Mouse (Mus musculus): Measurements from ENCODE around the gene Ccnl2. TPM values are rescaled to one million over a fixed set of nuclear protein-coding genes. Genes with fewer than 3 reads are reported as not detected.

Ccnl2 gene
- polyA plus RNA-seq (2012; rRNA removed), result 45.9 and 63.9 TPM in 2 replicates

DNA sequence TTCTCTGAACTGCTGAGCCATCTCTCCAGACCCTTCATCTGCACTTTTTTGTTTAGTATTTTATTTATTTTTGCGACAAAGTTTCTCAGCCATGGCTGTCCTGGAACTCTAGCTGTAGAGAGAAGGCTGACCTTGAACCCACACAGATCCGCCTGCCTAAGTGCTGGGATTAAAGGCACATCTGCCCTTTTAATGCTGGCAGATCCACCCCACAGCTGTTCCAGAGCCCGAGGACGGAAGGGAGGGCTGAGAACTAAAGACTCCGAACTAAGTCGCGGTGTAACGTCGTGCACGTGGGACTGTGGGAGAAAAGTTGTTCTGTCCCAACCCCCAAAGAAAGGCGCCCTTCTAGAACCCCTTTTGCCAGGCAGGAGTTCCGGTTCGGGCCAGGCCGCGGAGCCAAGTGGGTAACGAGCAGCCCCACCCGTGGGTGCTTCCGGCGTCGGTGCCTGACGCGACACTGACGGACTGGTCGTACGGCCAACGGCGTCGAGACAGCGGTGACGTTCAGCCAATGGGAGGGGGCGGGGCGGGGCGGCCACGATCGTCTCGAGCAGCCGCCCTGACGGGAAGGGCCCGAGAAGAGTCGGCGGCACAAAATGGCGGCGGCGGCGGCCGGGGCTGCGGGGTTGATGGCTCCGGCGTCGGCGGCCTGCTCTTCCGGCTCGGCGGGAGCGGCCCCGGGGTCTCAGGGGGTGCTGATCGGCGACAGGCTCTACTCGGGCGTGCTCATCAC is at the start of gene Ccnl2:
Gene Ccnl2, plus strand, starts transcription at position 561 of the 736 bp plus-strand sequence.
- under 1% methylated on average over 60 of the region's 60 CpGs for WGBS

DNA sequence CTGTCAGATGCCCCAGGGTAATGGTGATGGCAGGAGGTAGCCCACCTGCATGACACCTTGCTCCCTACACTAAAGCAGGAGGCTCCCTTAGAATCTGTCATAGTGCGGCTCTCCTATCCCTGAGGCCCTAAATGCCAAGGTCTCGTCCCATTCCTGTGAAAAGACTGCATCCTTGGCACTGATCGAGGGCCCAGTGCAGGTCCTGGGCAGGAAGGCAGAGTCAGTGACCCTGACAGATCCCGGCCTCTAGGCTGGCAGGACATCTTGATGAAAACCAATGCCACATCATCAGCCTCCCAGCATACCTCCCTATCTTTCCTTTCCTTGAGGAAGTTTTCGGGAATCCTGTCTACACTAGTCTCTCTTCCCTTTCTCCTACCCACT is 42.8 kb upstream of the Ccnl2 start:
- no peak for DNase-seq (ENCODE audit: low read depth, low spot score)
- WGBS, result 58% methylated on average over 5 of the region's 5 CpGs

More for the DNA sequence above, at the start of gene Ccnl2:
- DNase-seq (ENCODE audit: low read depth, low spot score), result peak; percentile 73

DNA sequence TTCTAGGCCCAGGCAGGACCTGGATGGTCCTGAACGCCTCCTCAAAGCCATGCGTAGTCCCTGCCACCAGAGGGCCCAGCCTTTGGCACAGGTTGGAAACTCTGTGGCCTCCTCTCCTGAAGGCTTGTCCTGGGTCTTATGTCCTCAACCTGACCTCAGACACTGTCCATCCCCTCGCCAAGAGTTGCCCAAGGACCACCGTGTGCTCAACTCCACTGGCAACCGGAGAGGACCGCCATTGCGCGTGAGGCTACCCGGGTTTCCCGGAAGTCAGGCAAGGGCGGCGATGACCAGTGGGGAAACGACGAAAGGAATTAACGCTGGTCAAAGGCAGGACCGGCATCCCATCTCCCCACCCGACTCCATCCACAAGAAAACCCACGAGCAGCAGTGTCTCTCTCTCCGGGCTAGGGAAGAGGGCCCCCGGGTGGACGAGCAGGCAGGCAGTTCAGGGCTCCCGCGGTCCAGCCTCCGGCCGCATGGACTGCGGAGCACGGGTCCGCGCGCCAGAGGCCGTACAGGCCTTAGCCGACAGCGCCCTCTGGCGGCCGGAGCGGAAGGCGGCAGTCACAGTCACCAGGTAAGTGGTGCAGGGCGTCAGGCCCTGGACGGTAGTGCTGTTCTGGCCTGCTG is 42.3 kb upstream of the Ccnl2 start:
- DNase-seq (ENCODE audit: low read depth, low spot score), result peak; percentile 70
- under 1% methylated on average over 39 of the region's 39 CpGs for WGBS

DNA sequence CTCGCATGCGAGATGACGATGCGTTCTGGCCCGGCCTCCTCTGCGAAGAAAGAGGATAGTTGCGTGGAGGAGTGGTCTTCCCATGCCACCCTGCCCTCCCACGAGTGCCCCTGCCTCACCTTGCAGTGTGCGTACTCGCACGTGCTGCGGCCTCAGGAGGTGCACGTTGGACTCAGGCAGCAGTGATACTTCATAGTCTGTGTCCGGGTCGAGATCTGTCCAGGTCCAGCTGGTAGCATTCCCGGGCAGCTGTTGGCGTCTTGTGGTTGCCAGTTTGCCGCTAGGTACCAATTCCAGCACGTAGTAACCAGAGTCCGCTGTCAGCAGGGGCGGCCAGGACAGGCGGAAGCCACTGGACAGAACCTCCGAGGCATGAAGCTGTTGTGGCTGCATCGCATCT is 41.7 kb upstream of the Ccnl2 start:
- WGBS, result 54% methylated on average over 24 of the region's 24 CpGs
- no peak for DNase-seq (ENCODE audit: low read depth, low spot score)

DNA sequence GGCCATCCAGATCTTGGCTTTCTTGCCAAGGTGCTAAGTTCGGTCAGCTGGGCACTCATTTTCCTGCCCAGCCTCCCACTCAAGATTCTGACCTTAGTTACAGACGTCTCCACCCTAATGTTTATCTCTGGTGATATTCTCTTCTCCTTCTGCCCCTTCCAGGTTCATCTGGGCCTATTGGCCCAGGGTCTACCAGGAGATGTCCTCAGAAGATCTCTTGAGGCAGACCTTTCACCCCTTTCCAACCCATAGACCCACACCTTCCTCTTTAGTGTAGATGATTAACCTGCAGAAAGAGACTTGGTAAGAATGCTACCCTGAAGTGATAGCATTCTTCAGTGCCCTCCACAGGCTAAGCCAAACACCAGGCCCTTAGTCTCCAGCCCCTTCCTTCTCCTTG is 40.6 kb upstream of the Ccnl2 start:
- DNase-seq (ENCODE audit: low read depth, low spot score), result no peak
- WGBS, result 53% methylated on average over 2 of the region's 2 CpGs

DNA sequence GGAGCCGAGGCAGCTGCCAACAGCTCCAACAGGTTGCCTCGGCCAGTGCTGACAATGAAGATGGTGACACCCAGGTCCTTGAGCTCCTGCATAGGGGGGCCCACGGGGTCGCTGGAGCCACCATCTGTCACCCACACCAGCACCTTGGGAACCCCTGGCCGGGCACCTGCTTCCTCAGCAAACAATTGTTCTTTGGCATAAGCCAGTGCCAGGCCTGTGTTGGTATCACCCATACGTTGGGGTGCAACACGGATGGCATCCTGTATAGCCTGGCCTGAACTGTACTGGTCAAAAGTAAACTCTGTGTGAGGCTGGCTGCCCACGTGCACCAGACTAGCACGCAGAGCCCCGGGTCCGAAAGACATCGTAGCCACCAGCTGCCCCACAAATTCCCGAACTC is 39.5 kb upstream of the Ccnl2 start:
- WGBS, result 88% methylated on average over 13 of the region's 13 CpGs
- DNase-seq (ENCODE audit: low read depth, low spot score), result no peak

DNA sequence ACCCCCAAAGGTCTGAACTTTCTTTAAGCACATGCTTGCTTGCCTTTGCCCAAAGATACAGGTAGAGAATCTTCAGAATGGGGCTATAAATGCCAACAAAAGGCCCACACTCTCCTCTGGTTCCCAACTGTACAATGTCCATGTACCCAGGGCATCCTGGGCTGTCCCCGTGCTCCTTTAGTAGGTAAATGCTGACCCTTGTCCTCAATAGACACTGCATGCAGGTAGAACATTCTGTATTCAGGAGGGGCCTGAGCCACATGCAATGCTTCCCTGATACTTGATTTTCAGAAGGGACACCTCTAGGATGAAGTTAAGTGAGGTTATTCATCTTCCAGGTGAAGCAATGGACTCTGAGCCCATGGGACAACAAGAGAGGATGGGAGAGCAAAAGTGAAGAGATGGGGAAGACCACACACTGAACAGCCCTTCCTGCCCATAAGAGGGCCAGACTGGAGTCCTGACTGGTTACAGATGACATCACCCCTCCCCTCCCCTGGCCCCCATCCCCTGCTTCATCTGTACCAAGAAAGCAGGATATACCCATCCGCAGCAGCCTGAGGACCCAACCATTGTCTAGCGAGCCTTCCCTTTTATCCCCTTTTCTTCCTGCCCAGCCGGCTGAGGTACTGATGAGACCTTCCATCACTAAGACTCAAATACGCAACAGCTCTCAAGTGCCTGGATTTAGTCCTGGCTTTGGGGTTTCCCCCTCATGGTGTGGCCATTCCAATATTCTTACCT is 38.8 kb upstream of the Ccnl2 start:
- 55% methylated on average over 5 of the region's 5 CpGs for WGBS
- no peak for DNase-seq (ENCODE audit: low read depth, low spot score)

DNA sequence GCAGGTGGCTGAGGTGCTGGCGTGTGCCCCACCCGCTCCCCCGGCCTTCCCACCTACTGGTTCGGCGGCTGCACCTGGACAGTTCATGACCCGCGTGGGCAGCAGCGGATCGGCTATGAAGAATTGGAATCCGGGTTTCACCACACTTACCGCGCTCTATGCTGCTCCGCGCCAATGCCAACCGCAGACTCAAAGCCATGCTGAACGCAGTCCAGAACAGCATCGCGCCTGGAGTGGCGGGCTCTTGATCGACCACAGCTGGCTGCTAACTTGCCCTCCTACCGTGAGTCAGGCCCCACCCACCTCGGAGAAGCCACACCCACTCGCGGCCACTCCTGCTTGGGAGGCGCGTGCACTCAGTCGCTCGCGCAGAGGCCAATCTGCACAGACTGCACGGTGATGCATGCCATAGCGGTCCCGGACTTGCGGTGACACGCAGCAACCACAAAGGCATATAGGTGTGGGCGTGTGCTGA is 38.0 kb upstream of the Ccnl2 start, which contains the start of gene Vwa1:
Gene Vwa1, minus strand, starts transcription at position 419 of the 475 bp plus-strand sequence.
- WGBS, result under 1% methylated on average over 35 of the region's 35 CpGs
- DNase-seq (ENCODE audit: low read depth, low spot score), result no peak

DNA sequence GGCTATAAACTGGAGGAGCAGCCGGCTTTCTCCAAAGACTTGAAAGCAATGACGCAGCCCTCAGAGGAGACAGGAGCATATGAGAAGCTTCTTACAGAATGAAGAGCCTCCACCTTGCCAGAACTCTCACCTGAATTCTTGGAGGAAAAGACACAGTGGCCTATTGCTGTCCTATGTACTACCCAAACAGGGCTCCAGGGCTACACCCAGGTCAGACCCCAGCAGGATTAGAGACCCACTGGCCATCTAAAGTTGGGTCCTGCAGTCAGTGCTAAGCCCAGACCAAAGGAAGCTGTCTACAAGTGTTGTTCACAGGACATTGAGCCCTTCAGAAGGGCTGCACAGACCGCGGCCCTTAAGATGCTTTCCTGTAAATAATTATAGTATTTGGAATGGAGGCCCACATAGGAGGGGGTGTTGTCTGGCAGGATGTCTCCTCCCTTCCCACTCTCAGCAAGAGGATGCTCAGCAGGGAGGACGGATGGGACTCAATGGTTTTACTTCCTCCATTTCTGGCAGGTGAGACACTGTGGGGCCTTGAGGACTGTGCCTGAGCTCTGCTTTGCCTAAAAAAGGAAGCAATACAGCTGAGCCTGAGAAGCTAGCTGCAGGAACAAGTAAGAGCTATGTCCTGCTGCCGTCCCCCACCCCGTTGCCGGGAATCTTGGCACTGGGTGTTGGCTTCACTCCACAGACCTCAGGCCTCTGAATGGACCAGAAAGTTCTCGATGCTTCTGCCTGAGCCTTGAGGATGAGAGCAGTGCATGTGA is 37.1 kb upstream of the Ccnl2 start:
- no peak for DNase-seq (ENCODE audit: low read depth, low spot score)
- WGBS, result 54% methylated on average over 9 of the region's 9 CpGs

DNA sequence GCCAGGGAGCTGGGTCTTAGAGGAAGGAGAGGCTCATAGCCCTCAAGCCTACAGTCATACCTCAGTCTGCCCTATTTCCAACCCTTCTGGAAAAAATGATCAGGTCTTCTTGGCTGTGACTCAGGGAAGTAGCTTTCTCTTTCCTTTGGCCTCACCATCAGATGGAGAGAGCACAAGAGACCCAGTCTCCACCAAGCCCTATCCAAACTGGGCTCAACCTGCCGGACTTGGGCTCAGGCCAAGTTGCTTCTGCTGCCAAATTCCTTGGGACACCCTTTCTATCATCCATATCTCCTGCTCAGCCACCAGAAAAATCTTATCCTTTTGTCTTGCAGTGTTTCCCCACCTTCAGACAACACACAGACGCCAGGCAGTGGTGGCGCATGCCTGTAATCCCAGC is 36.4 kb upstream of the Ccnl2 start:
- DNase-seq (ENCODE audit: low read depth, low spot score), result no peak

DNA sequence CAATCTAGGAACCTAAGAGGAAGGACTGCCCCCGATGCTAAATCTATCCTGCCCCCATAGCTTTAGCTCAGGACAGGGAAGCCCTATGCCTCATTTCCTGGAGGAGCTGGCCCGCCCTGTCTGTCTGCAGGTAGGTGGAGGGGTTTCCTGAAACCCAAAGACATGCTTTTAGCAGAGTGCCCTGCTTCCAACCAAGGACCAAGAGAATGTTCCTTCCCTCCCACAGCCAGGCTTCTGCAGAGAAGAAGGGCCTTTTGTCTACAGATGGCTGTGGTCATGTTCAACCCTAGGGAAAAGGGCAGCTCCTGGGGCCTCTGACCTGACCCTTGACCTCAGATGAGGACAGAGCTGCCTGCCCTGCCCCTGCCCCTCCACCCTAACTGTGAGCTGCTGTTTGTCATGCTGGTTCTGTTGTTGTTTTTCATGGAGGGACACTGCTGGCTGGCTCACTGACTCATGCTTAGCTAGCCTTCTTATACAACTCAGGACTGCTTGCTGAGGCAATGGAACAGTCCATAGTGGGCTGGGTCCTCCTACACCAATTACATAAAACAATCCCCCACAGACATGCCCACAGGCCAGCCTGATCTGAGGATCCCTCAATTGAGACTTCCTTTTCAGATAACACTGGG is 35.5 kb upstream of the Ccnl2 start:
- 55% methylated on average over 2 of the region's 2 CpGs for WGBS
- DNase-seq (ENCODE audit: low read depth, low spot score), result no peak

More for the DNA sequence above, 36.4 kb upstream of the Ccnl2 start:
- WGBS, result 64% methylated on average over 3 of the region's 3 CpGs

DNA sequence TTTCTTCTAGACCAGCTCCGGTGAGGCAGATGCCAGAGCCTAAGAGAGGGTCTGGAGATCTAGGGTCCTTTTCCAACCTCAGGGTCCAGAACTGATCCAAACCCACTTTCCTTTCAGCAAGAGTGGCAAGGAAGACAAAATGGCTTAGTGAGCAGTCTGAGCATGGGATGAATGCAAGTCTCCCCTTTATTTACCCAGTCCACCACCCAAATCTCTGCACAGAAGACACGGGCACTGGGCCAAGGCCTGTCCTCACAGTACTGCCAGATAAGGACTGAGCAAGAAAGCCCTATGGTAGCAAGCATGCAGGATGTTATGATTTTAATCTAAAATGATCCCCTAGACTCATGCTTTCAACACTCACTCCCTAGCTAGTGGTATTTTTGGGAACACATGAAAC is 34.5 kb upstream of the Ccnl2 start:
- WGBS, result 75% methylated on average over 2 of the region's 2 CpGs

DNA sequence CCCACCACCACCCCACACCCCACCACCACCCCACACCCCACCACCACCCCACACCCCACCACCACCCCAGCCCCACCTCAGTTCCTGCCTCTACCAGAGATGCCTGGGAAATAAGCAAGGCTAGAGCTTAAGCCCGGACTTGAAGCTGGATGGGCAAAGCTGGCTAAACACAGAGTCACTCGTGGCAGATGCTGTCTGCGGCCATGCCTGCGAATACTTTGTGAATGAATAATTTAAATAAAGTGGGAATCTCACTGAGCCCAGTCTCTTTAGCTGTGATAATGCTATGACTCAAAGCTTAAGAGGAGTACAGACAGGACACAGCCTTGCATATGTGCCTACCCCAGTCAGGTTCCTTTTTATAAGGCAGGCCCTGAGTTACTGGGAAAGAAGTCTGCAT is 32.8 kb upstream of the Ccnl2 start:
- WGBS, result 78% methylated on average over 4 of the region's 4 CpGs
- no peak for DNase-seq (ENCODE audit: low read depth, low spot score)

More for the DNA sequence above, 34.5 kb upstream of the Ccnl2 start:
- DNase-seq (ENCODE audit: low read depth, low spot score), result no peak

DNA sequence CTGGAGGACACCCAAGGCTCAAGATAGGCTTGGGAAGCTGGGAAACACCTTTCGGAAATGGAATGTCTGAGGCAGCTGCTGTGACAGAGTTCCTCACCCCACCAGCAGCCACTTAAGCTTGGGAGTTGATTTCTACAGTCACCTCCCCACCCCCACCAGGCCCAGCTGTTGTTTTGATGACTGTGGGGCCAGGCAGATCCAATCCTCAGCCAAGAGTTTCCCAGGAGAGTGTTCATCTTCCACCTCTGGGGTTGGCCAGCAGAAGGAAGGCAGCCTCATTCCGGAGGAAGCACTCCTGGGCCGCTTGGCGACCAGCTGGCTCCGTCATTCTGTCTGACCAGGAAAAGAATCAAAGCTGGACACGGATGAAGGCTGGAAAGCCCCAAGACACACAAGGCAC is 31.4 kb upstream of the Ccnl2 start:
- no peak for DNase-seq (ENCODE audit: low read depth, low spot score)
- 40% methylated on average over 6 of the region's 6 CpGs for WGBS

DNA sequence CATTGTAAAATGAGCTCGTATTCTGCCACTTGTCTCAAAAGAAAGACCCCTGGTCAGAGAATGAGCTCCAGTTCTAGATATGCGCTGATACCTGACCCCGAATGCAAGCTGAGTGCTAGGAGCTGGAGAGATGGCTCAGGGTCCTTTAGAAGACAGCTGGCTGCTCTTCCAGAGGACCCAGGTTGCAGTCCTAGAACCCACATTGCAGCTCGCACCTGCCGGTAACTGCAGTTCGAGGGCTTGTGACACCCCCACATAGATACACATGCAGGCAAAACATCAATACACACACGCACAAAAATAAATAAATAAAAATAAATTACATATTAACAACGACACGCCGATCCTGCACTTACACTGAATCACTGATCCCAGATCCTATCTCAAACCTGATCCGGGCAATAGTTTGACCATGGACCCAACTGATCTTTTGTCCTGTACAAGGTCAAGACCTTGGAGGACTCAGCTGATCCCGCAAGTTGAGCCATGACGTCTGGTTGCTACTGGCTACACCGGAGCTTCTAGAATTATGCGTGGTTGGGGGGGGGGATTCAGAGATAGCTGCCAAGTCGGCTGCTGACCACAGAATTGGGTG is 28.7 kb upstream of the Ccnl2 start:
- whole genome bisulfite sequencing, result 23% methylated on average over 16 of the region's 16 CpGs

DNA sequence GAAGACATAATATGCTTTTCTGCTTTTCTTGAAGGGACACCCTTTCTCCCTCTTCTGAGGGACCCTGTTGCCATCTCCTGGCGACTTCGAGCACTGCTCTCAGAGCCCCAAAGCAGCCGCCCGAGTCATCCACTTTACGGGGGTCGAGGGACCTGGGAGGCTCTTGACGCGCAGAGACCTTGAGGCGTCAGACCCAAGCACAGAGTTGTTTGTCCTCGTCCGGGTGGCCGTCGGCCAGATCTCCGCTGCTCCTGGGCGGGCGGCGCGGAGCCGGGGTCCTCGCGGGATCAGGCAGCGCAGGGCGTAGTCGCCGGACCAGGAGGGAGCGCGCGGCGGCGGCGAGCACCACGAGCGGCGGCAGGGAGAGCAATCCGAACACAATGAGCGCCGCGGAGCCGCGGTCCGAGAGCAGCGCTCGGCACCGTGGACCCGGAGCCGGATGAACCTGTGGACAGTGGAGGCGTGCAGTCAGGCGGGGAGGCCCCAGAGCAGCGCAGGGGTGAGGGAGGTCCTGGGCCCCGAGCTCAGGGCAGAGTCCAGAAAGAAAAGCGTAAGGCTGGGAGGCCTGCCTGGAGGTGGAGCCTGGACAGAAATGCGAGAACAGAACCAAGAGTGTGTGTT is 28.1 kb upstream of the Ccnl2 start:
- WGBS, result under 1% methylated on average over 52 of the region's 52 CpGs
- no peak for DNase-seq (ENCODE audit: low read depth, low spot score)

More for the DNA sequence above, 28.7 kb upstream of the Ccnl2 start:
- no peak for DNase-seq (ENCODE audit: low read depth, low spot score)

DNA sequence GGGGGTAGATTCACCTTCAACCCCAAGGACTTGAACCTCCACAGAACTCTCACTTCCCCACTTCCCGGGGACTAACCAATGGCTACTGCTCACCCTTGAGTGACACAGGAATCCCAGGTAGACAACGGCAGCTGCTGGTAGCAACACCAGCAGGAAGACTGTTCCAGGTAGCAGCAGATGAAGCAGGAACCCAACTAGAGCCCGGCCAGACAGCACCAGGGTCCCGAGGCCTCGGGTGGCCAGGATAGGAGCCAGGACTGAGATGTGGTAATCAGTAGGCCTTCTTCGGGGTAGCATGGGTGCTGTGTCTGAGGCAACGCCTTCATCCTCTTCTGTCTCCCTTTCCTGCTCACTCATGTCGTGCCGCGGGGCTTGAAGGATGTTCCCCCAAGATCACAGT is 27.0 kb upstream of the Ccnl2 start:
- DNase-seq (ENCODE audit: low read depth, low spot score), result no peak
- 87% methylated on average over 10 of the region's 10 CpGs for WGBS

DNA sequence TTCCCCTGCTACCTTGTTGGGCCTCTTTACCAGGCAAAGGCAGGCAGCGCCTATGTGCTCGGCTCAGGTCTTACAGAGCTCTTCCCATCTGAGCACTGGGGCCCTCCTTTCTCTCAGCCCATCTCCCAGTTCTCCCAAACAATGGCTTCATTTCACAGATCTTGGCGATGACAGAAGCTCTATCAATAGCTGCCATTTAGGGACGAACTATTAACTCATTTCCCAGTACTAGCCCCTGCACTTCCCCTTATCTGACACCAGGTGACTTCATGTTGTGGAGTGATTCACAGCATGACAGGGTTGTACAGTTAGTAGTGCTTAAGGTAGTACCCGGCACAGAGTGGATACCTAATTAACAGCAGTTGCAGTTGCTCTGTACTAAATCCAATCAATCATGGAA is 26.5 kb upstream of the Ccnl2 start, which contains the start of gene Tmem88b:
Gene Tmem88b, minus strand, starts transcription at position 56 of the 400 bp plus-strand sequence.
- WGBS, result 80% methylated on average over 5 of the region's 5 CpGs
- DNase-seq (ENCODE audit: low read depth, low spot score), result no peak
